Mouse (Mus musculus): ENCODE measurements around the gene Hist1h2bb. TPM values are rescaled to one million over a fixed set of nuclear protein-coding genes. Genes with fewer than 3 reads are reported as not detected.
"Not testable (repeated sequence)": the region's sequence is repeated elsewhere in the genome, so short reads cannot be mapped to it uniquely, and the experiment has no call there.

Hist1h2bb gene
- 7.4 TPM in 1 of 2 replicates, not detected in the other for polyA plus RNA-seq (2012; ENCODE audit: insufficient read depth, low replicate concordance)

- H3K36me3 ChIP-seq (replicated peaks; ENCODE audit: low read length); H3K27me3 ChIP-seq (replicated peaks); H3K9me3 ChIP-seq: not testable (repeated sequence)
- H3K4me3 ChIP-seq (replicated peaks), result peak within 1 kb of the TSS; percentile 90
- H3K4me1 ChIP-seq, result peaks cover 53% of the 10 kb centered on the region
These were observed at the start of gene Hist1h2bb for GRCm38 (mm10) chr13:23746201-23747080. Gene Hist1h2bb (plus strand): TSS chr13:23746734.

GRCm38 (mm10) chr13:23697491-23698299 is 48.8 kb upstream of the Hist1h2bb start:
- peaks cover 46% of the 10 kb centered on the region for H3K4me1 ChIP-seq
- TF ChIP-seq GATA1 (IDR thresholded peaks at IDR 0.05; ENCODE audit: borderline replicate concordance, low read length), result no peak
- no peak for TF ChIP-seq FLI1 (IDR thresholded peaks at IDR 0.05; ENCODE audit: low read length)
- H3K27me3 ChIP-seq (replicated peaks), result no peaks in the 10 kb centered on the region
- peaks cover 9% of the 10 kb centered on the region for H3K36me3 ChIP-seq (replicated peaks; ENCODE audit: low read length)
- peak overlapping the region; percentile 87 for H3K4me3 ChIP-seq (replicated peaks)
- H3K9me3 ChIP-seq, result no peaks in the 10 kb centered on the region

GRCm38 (mm10) chr13:23698300-23698693 is 48.2 kb upstream of the Hist1h2bb start, which contains the start of gene Hist1h4c:
Gene Hist1h4c (minus strand): TSS chr13:23698454.
- Histone ChIP-seq H3K9me3 (no peaks in the 10 kb centered on the region), H3K36me3 (replicated peaks; ENCODE audit: low read length) (peaks cover 4% of the 10 kb centered on the region), H3K27me3 (replicated peaks) (no peaks in the 10 kb centered on the region), H3K4me1 (peaks cover 46% of the 10 kb centered on the region), H3K4me3 (replicated peaks) (peak within 1 kb of the TSS; percentile 88)
- no peak for TF ChIP-seq GATA1 (IDR thresholded peaks at IDR 0.05; ENCODE audit: borderline replicate concordance, low read length)
- TF ChIP-seq FLI1 (IDR thresholded peaks at IDR 0.05; ENCODE audit: low read length), result no peak

GRCm38 (mm10) chr13:23698996-23699395 is 47.5 kb upstream of the Hist1h2bb start:
- H3K9me3 ChIP-seq, result no peaks in the 10 kb centered on the region
- H3K27me3 ChIP-seq (replicated peaks), result no peaks in the 10 kb centered on the region
- H3K36me3 ChIP-seq (replicated peaks; ENCODE audit: low read length), result peaks cover 3% of the 10 kb centered on the region
- H3K4me1 ChIP-seq, result peaks cover 46% of the 10 kb centered on the region
- TF ChIP-seq GATA1 (IDR thresholded peaks at IDR 0.05; ENCODE audit: borderline replicate concordance, low read length), result no peak
- TF ChIP-seq FLI1 (IDR thresholded peaks at IDR 0.05; ENCODE audit: low read length), result no peak
- no peak overlapping the region for H3K4me3 ChIP-seq (replicated peaks)

- H3K9me3 ChIP-seq, result no peaks in the 10 kb centered on the region
- no peaks in the 10 kb centered on the region for H3K27me3 ChIP-seq (replicated peaks)
- TF ChIP-seq FLI1 (IDR thresholded peaks at IDR 0.05; ENCODE audit: low read length) (no peak), GATA1 (IDR thresholded peaks at IDR 0.05; ENCODE audit: borderline replicate concordance, low read length) (no peak)
- H3K4me3 ChIP-seq (replicated peaks), result no peak overlapping the region
- peaks cover 46% of the 10 kb centered on the region for H3K4me1 ChIP-seq
- H3K36me3 ChIP-seq (replicated peaks; ENCODE audit: low read length), result peaks cover 2% of the 10 kb centered on the region
These were observed 46.8 kb upstream of the Hist1h2bb start for GRCm38 (mm10) chr13:23699767-23700166.

- Histone ChIP-seq H3K36me3 (replicated peaks; ENCODE audit: low read length) (no peaks in the 10 kb centered on the region), H3K27me3 (replicated peaks) (peaks cover 2% of the 10 kb centered on the region), H3K4me1 (peaks cover 44% of the 10 kb centered on the region), H3K9me3 (no peaks in the 10 kb centered on the region), H3K4me3 (replicated peaks) (peak overlapping the region; percentile 87)
- TF ChIP-seq FLI1 (IDR thresholded peaks at IDR 0.05; ENCODE audit: low read length) (no peak), GATA1 (IDR thresholded peaks at IDR 0.05; ENCODE audit: borderline replicate concordance, low read length) (no peak)
These were observed 45.6 kb upstream of the Hist1h2bb start for GRCm38 (mm10) chr13:23700786-23701520.

- TF ChIP-seq GATA1 (IDR thresholded peaks at IDR 0.05; ENCODE audit: borderline replicate concordance, low read length), result no peak
- TF ChIP-seq FLI1 (IDR thresholded peaks at IDR 0.05; ENCODE audit: low read length), result no peak
These were observed 44.3 kb upstream of the Hist1h2bb start for GRCm38 (mm10) chr13:23702220-23702619.

GRCm38 (mm10) chr13:23702801-23703200 is 43.7 kb upstream of the Hist1h2bb start:
- not testable (repeated sequence) for H3K27me3 ChIP-seq (replicated peaks); H3K4me3 ChIP-seq (replicated peaks); H3K36me3 ChIP-seq (replicated peaks; ENCODE audit: low read length); H3K9me3 ChIP-seq
- peaks cover 32% of the 10 kb centered on the region for H3K4me1 ChIP-seq

More at GRCm38 (mm10) chr13:23702220-23702619, 44.3 kb upstream of the Hist1h2bb start:
- H3K4me3 ChIP-seq (replicated peaks), result no peak overlapping the region
- H3K27me3 ChIP-seq (replicated peaks), result peaks cover 2% of the 10 kb centered on the region
- H3K36me3 ChIP-seq (replicated peaks; ENCODE audit: low read length), result no peaks in the 10 kb centered on the region
- no peaks in the 10 kb centered on the region for H3K9me3 ChIP-seq
- H3K4me1 ChIP-seq, result peaks cover 36% of the 10 kb centered on the region

GRCm38 (mm10) chr13:23705751-23706356 is 40.7 kb upstream of the Hist1h2bb start:
- TF ChIP-seq FLI1 (IDR thresholded peaks at IDR 0.05; ENCODE audit: low read length), result no peak
- TF ChIP-seq GATA1 (IDR thresholded peaks at IDR 0.05; ENCODE audit: borderline replicate concordance, low read length), result no peak

More at GRCm38 (mm10) chr13:23705751-23706356, 40.7 kb upstream of the Hist1h2bb start:
- Histone ChIP-seq H3K4me3 (replicated peaks) (no peak overlapping the region), H3K27me3 (replicated peaks) (peaks cover 29% of the 10 kb centered on the region), H3K4me1 (peaks cover 38% of the 10 kb centered on the region), H3K36me3 (replicated peaks; ENCODE audit: low read length) (no peaks in the 10 kb centered on the region), H3K9me3 (no peaks in the 10 kb centered on the region)

Measured in megakaryocyte, embryonic 14.5 days (primary cell).